Mouse (Mus musculus) gastrocnemius, postnatal 10 days (tissue): ENCODE results near the gene Ank2. TPM values are rescaled to one million over a fixed set of nuclear protein-coding genes. Genes with fewer than 3 reads are reported as not detected.

Experiments
- DNase-seq: peaks from one replicate; pipeline ENCODE4 v3.0.0; 2021; ENCODE audit warnings: mixed read lengths
- long read RNA-seq, 2 experiments: library from polyadenylated mRNA; stranded (forward); transcript quantifications; one replicate each; pipeline ENCODE4 v2.0.0; 2021
- total RNA-seq, 2 experiments: library from RNA; stranded (reverse); gene quantifications; 2 replicates each; pipeline ENCODE4 v1.2.3; 2021

Gene Ank2
- total RNA-seq: 100 to 1,000 TPM; 136 to 145 TPM
- long read RNA-seq, experiment 1, full-length matches to known transcripts: 5 of 22 reads
- long read RNA-seq, experiment 1, partial matches to known transcripts: 4 of 22 reads
- long read RNA-seq, experiment 1, other reads (novel, unspliced or antisense): 13 of 22 reads
- long read RNA-seq, experiment 2, full-length matches to known transcripts: 4 of 19 reads
- long read RNA-seq, experiment 2, partial matches to known transcripts: 2 of 19 reads
- long read RNA-seq, experiment 2, other reads (novel, unspliced or antisense): 13 of 19 reads

GRCm38 (mm10) chr3:127498742-127499400, at the start of gene Ank2:
TSS of gene Ank2 (minus strand) at chr3:127499350.
- DNase-seq: peak; percentile 47

DNA sequence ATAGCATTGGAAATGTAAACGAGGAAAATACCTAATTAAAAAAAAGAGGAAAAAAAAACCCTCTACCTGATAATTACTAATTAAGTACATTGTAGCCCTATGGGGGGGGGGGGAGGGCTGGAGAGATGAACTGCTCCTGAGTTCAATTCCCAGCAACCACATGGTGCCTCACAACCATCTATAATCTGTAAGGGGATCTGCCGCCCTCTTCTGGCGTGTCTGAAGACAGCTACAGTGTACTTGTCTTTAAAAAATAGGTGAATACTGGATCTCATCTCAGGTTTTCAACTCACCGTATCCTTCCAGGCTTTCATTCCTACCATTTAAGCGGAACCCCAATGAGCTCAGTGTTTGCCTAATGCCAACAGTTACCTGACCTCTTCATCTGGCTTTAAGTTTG, 48.7 kb upstream of the Ank2 start:
- DNase-seq: peak; percentile 18

DNA sequence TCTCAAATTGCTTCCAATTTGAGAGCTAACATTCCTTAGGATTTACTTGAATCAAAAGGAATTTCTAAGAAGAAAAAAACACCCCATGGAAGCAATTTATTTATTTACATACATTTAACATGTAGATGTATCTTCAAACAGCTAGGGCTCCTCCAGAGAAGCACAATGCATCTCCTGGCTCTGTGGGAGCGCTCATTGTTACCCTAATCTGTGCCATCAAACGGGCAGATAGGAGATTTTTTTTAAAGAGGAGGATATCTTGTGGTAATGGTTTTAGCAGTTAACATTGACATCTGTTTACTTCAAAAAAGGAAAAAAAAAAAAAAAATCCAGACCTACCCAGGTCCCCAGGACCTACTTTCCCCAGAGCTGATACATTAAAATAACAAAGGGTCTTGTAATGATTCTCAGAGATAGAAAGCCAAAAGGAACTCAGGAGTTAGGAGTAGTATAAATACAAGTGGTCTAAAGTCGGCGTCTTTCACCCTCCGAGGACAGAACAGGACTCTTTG, 45.5 kb upstream of the Ank2 start:
- no peak for DNase-seq

GRCm38 (mm10) chr3:127543976-127544375, 44.8 kb upstream of the Ank2 start:
- DNase-seq: no peak

DNA sequence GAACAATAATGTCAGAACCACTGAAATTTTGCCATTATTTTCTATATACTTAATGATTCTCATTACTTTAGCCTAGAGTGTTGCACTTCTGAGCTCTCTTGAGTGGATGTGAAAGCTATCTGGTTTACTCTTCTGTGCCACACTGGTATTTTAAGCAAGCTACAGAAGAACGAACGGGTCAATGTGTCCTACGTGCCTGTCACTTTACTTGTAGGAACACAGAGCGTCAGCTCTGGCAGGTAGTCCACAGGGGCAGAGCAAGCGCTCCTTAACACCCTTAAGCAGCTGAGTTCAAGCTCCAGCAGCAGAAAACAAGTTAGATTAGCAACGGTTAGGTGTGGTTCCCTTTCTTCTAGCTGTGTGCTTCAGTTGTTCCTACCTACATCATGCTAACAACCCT, 40.0 kb upstream of the Ank2 start:
- no peak for DNase-seq

- DNase-seq: no peak
These were observed 31.1 kb upstream of the Ank2 start for GRCm38 (mm10) chr3:127530293-127530692.

DNA sequence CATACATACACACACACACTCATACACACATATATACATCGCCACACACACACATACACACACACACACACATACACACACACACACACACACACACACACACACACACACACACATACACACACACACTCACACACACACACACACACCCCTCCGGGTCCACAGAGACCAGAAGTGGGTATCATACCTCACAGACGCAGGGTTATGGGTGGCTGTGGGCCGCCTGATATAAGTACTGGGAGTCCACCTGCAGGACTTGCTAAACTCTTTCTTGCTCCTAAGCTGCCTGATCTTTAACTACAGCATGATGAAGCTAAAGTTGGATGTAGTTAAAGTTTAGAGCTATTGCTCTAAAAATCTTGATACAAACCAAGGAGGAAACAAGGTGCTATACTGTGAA, 30.7 kb upstream of the Ank2 start:
- DNase-seq: no peak

- no peak for DNase-seq
These were observed 30.1 kb upstream of the Ank2 start for GRCm38 (mm10) chr3:127529210-127529609.

- no peak for DNase-seq
These were observed 28.4 kb upstream of the Ank2 start for GRCm38 (mm10) chr3:127527465-127528034.

DNA sequence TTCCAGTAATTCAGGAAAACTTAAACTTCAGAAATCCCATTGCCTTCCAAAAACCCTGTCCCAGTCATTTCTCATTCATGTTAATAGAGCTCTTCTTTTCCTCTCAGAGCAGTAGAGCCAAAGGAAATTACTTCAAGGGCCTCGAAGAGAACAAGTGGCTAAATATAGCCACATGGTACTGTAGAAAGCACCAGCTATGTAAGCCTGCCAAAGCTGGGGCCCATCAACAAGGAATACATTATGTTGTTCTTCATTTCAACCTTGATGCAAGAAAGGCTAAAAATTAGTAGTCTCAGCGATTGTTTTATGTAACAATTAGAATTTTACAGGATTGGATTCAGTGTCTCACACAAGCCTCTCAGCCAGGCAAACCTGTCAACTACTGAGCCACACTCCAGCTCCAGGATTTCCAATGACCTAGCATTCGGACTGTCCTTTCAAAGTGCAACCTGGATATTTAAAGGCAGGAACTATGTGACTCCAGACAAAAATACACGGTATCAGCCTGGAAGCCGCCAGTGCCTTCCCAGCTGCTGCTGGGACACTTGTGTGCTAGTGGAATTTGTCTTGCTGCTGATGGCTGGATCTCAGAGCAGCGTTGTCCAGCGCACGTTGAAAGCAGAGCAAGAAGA, 26.2 kb upstream of the Ank2 start:
- no peak for DNase-seq

GRCm38 (mm10) chr3:127521156-127521555, 22.0 kb upstream of the Ank2 start:
- DNase-seq: peak; percentile 29

DNA sequence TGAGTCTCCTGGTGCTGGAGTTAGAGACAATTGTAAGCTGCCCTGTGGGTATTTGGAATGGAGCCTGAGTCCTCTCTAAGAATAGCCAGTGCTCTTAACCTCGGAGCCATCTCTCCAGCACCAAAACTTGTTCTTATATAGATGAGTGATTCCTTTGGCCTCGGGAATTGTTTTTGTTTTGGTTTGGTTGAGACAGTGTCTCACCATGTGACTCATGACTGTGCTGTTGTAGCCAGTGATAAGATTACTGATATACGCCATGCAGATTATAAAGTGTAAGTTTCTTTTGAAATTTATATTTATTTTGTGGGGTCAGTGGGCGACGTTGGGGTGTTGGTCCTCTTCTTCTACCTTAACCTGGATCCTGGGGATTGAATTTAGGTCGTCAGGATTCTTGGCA, 21.1 kb upstream of the Ank2 start:
- DNase-seq: no peak

DNA sequence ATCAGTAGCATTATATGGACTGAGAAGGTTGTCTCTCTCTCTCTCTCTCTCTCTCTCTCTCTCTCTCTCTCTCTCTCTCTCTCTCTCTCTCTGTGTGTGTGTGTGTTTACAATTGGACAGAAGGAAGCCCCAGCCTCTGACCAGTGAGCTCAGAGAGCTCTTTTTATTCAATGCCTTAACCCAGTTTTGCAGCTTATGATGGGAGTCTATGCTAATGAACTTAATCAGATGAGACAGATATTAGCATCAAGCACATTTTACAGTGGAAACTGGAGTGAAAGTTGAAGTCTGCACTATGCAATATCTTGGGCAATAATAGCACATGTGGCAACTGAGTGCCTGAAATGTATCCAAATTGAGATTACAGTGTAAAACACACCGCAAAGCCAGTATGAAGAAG, 16.1 kb upstream of the Ank2 start:
- DNase-seq: no peak

DNA sequence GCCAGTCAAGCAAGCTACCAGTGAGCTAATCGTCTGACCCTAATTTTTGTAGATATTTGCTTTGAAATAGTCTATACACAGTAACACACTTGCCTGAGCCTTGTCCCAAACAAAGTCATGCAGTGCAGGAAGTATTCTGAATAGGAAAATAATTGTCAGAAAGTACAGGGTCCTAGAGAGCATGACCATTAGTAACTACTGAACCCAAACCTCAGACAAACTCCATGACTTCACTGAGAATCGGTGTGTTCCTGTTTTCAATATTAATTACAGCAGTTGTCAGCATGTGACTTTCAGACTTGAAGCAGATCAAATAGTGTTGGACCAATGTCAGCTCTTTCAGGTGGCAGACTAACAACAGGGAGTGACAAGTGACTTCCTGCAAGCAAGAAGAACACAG, 14.5 kb upstream of the Ank2 start:
- DNase-seq: no peak

DNA sequence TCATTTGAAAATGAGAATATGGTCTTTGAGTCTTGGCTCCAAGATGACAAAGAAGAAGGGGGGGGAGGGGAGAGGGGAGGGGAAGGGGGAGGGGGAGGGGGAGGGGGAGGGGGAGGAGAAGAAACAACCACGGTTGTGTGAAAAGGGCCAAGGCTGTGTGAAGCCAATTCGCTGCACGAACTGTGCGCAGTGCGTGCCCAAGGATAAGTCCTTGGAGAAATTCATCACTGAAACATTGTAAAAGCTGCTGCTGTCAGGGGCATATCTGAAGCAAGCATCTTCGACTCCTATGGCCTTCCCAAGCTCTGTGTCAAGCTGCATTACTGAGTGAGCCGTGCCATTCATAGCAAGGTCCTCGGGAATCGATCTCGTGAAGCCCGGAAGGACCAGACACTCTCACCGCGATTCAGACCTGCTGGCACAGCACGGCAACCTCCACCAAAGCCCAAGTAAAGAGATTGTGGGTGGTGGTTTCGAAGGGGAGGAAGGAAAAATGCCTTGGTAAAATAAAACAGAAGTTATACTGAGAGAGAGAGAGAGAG, 13.7 kb upstream of the Ank2 start:
- DNase-seq: no peak

DNA sequence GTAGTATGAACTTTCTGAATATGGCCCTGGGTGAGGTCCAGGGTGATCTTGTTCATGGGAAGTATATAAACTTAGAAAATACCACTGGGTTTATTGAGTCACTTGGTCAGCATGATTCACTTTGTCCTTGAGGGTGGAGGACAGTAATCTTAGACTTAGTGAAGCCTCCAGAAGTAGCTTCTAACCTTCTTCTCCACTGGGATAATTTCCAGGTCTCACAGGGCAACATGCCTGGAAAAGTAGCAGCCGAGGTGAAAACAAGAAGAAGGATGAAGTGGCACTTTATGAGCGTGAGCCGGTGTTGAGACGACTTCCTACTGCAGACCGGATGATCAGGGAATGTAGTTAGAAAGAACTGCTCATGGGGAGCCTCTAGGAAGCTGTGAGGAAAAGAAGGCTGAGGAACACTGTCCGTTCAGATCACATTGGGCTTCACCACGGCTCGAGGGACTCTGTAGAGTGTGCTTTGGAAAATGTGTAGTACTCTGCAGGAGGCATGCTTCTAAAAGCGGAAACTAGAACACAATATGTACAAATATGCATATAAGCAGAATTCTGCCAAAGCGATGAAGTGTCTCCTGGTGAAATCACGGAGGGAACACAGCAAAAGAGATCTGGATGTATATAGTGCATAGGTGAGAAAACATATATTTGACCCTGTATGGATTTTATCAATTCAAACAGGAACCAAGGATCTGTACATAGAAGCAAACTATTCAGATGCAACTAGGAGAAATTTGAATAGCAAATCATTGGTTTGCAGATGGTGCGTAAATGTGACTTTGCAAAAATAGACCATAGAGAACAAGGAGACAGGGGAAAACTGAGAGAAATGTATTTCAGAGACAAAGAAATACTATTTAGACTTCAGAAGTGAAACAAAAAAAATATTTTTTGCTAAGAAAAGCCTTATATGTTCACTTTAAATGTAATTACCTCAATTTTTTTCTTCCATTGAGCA, 12.9 kb upstream of the Ank2 start:
- DNase-seq: peak; percentile 41

DNA sequence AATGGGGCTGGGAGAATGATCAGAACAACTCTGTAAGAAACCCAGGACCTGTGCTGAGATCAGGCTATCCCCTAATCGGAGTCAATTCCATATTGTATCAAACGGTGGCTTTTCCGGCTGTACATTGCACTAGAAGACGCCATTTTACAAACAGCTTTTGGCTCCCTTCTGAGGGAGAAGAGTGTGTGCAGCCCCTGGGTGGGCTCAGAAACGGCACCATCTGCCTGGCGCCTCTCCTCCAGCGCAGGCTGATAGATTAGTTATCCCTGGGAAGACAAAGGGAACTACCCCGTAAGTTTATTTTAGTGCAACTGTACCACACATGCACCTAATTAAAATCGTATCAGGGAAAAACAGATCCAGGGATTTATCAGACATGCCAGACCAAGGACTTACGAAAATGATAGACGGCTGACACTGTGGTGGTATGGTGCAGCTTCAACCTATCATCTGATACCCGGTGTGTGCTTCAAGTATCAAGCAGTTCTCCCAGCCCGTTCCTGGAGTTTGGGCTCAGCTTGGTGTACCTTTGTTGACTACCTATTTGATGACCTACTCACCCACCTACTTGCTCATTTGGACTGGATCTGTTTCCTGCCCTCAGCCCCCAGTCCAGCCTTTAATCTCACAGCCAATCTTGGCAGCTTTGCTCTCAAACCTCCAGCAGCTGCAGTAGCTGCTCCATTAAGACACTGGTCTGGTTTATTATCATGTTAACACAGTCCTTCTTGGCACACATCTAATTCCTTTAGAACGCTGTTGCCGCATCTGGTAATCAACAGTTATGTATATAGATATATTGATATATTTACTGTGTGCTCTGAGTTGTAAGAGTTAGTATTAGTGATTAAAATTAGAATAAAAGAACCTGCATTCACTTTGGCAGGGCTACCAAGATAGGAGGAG, 9.0 kb upstream of the Ank2 start:
- DNase-seq: no peak

GRCm38 (mm10) chr3:127498197-127498741, 881 bp downstream of the Ank2 start:
- no peak for DNase-seq

- no peak for DNase-seq
These were observed 6.5 kb downstream of the Ank2 start for GRCm38 (mm10) chr3:127492663-127493062.

- DNase-seq: no peak
These were observed 11.8 kb downstream of the Ank2 start for GRCm38 (mm10) chr3:127487302-127487701.
